Mouse (Mus musculus): Measurements from ENCODE around the gene Rassf8.
A peak's percentile ranks its signal among the peaks of the same experiment; 100 is the strongest.

Gene Rassf8

GRCm38 (mm10) chr6:145747671-145748640, 1.4 kb downstream of the Rassf8 start:
- no peak for DNase-seq

GRCm38 (mm10) chr6:145750394-145750793, 3.8 kb downstream of the Rassf8 start:
- DNase-seq = no peak

GRCm38 (mm10) chr6:145753296-145753695, 6.7 kb downstream of the Rassf8 start:
- DNase-seq = no peak

- DNase-seq = peak; percentile 32
These were observed 7.9 kb downstream of the Rassf8 start for GRCm38 (mm10) chr6:145754416-145754815.

GRCm38 (mm10) chr6:145755942-145756639, 9.5 kb downstream of the Rassf8 start:
- no peak for DNase-seq

- DNase-seq = no peak
These were observed 10.1 kb downstream of the Rassf8 start for GRCm38 (mm10) chr6:145756640-145757005.

GRCm38 (mm10) chr6:145757346-145757745, 10.8 kb downstream of the Rassf8 start:
- DNase-seq = no peak

- no peak for DNase-seq
These were observed 12.1 kb downstream of the Rassf8 start for GRCm38 (mm10) chr6:145758685-145759084.

GRCm38 (mm10) chr6:145759432-145759831, 12.9 kb downstream of the Rassf8 start:
- DNase-seq = no peak

- no peak for DNase-seq
These were observed 13.9 kb downstream of the Rassf8 start for GRCm38 (mm10) chr6:145760246-145761016.

- no peak for DNase-seq
These were observed 14.8 kb downstream of the Rassf8 start for GRCm38 (mm10) chr6:145761151-145761935.

GRCm38 (mm10) chr6:145762016-145762415, 15.5 kb downstream of the Rassf8 start:
- DNase-seq = no peak

- no peak for DNase-seq
These were observed 16.5 kb downstream of the Rassf8 start for GRCm38 (mm10) chr6:145763051-145763450.

GRCm38 (mm10) chr6:145765011-145765410, 18.5 kb downstream of the Rassf8 start:
- no peak for DNase-seq

- no peak for DNase-seq
These were observed 20.4 kb downstream of the Rassf8 start for GRCm38 (mm10) chr6:145766971-145767370.

- no peak for DNase-seq
These were observed 21.1 kb downstream of the Rassf8 start for GRCm38 (mm10) chr6:145767637-145768036.

GRCm38 (mm10) chr6:145768671-145769292, 22.2 kb downstream of the Rassf8 start:
- no peak for DNase-seq

GRCm38 (mm10) chr6:145769855-145770254, 23.3 kb downstream of the Rassf8 start:
- no peak for DNase-seq

- no peak for DNase-seq
These were observed 23.9 kb downstream of the Rassf8 start for GRCm38 (mm10) chr6:145770272-145771000.

GRCm38 (mm10) chr6:145774436-145774835, 27.9 kb downstream of the Rassf8 start:
- no peak for DNase-seq

GRCm38 (mm10) chr6:145776241-145776640, 29.7 kb downstream of the Rassf8 start:
- DNase-seq = no peak
